Mouse (Mus musculus) heart, embryonic 10.5 days (tissue): Measurements from ENCODE around the gene Ndufa4l2. TPM values are rescaled to one million over a fixed set of nuclear protein-coding genes. Genes with fewer than 3 reads are reported as not detected.

ENCODE experiments used
- DNase-seq: peaks from one replicate; pipeline ENCODE4 v3.0.0-alpha.2; 2017; ENCODE audit warnings: low spot score
- H3K27ac ChIP-seq: fragments of 300-500 bp; sonication (generic); 2 replicates; pipeline ENCODE4 v1.5.1; 2016; ENCODE audit warnings: mild to moderate bottlenecking
- H3K27me3 ChIP-seq: fragments of 300-500 bp; sonication (generic); 2 replicates; pipeline ENCODE4 v1.6.1; 2016; ENCODE audit warnings: mild to moderate bottlenecking; ENCODE audit not compliant: poor library complexity, insufficient read depth, severe bottlenecking
- H3K36me3 ChIP-seq: fragments of 300-500 bp; sonication (generic); 2 replicates; pipeline ENCODE4 v1.6.1; 2016; ENCODE audit warnings: mild to moderate bottlenecking, moderate library complexity
- H3K4me1 ChIP-seq: fragments of 300-500 bp; sonication (generic); 2 replicates; pipeline ENCODE4 v1.6.1; 2016; ENCODE audit warnings: mild to moderate bottlenecking
- H3K4me3 ChIP-seq: fragments of 300-500 bp; sonication (generic); 2 replicates; pipeline ENCODE4 v1.5.1; 2016; ENCODE audit warnings: mild to moderate bottlenecking, moderate library complexity
- H3K9me3 ChIP-seq: fragments of 300-500 bp; sonication (generic); 2 replicates; pipeline ENCODE4 v1.6.1; 2016; ENCODE audit warnings: mild to moderate bottlenecking, moderate library complexity
- WGBS: fragments of 180-500 bp; shearing (Covaris S2); methylation state at CpG from one replicate; pipeline ENCODE4 v1.1.7; 2016; 5-methylcytosine and 5-hydroxymethylcytosine counted together
- polyA plus RNA-seq: library from polyadenylated mRNA; unstranded; fragments of >200 nt; fragmentation: Nextera tagmentation; extraction: Ambion mirVana; gene quantifications from 2 replicates; pipeline ENCODE4 v1.2.1, GENCODE M21; 2016

The Ndufa4l2 gene
- polyA plus RNA-seq, 1 experiment from 2014 or later: 9.0 TPM

- Histone ChIP-seq H3K27ac (peak overlapping the region; percentile 49), H3K4me3 (peak overlapping the region; percentile 63), H3K4me1 (peaks cover 97% of the 10 kb centered on the region), H3K27me3 (peaks cover 95% of the 10 kb centered on the region), H3K9me3 (no peaks in the 10 kb centered on the region), H3K36me3 (peaks cover 10% of the 10 kb centered on the region)
- WGBS: under 1% methylated on average over 27 of the region's 27 CpGs
- peak; percentile 96 for DNase-seq
Measured at GRCm38 (mm10) chr10:127512813-127513212, 2.0 kb upstream of the Ndufa4l2 start.

- Histone ChIP-seq H3K4me3 (peak overlapping the region; percentile 63), H3K27ac (peak overlapping the region; percentile 49; the same call in 1 of the 2 replicates), H3K27me3 (peaks cover 96% of the 10 kb centered on the region), H3K9me3 (no peaks in the 10 kb centered on the region), H3K36me3 (peaks cover 18% of the 10 kb centered on the region), H3K4me1 (peaks cover 91% of the 10 kb centered on the region)
- no peak for DNase-seq
- 1% methylated on average over 16 of the region's 16 CpGs for WGBS
Measured at GRCm38 (mm10) chr10:127513501-127514091, 1.2 kb upstream of the Ndufa4l2 start.

GRCm38 (mm10) chr10:127514111-127514698 is 562 bp upstream of the Ndufa4l2 start:
- Histone ChIP-seq H3K9me3 (no peaks in the 10 kb centered on the region), H3K27ac (no peak overlapping the region), H3K36me3 (peaks cover 24% of the 10 kb centered on the region), H3K27me3 (peaks cover 97% of the 10 kb centered on the region), H3K4me3 (peak overlapping the region; percentile 63), H3K4me1 (peaks cover 85% of the 10 kb centered on the region)
- DNase-seq: no peak
- 8% methylated on average over 13 of the region's 13 CpGs for WGBS

GRCm38 (mm10) chr10:127515271-127515982 is 660 bp downstream of the Ndufa4l2 start:
- peaks cover 36% of the 10 kb centered on the region for H3K36me3 ChIP-seq
- 36% methylated on average over 9 of the region's 9 CpGs for WGBS
- H3K4me1 ChIP-seq: peaks cover 76% of the 10 kb centered on the region
- H3K27ac ChIP-seq: peak overlapping the region; percentile 75
- H3K4me3 ChIP-seq: peak overlapping the region; percentile 49; the same call in 1 of the 2 replicates
- DNase-seq: no peak
- no peaks in the 10 kb centered on the region for H3K9me3 ChIP-seq
- H3K27me3 ChIP-seq: peaks cover 87% of the 10 kb centered on the region

GRCm38 (mm10) chr10:127515983-127516459 is 1.3 kb downstream of the Ndufa4l2 start:
- no peaks in the 10 kb centered on the region for H3K9me3 ChIP-seq
- peak overlapping the region; percentile 75 for H3K27ac ChIP-seq
- 18% methylated on average over 8 of the region's 8 CpGs for WGBS
- H3K4me1 ChIP-seq: peaks cover 76% of the 10 kb centered on the region
- DNase-seq: no peak
- peaks cover 81% of the 10 kb centered on the region for H3K27me3 ChIP-seq
- H3K36me3 ChIP-seq: peaks cover 40% of the 10 kb centered on the region
- H3K4me3 ChIP-seq: peak overlapping the region; percentile 49

GRCm38 (mm10) chr10:127516576-127517260 is 2.0 kb downstream of the Ndufa4l2 start:
- no peak for DNase-seq
- 5% methylated on average over 30 of the region's 30 CpGs for WGBS
- peaks cover 76% of the 10 kb centered on the region for H3K4me1 ChIP-seq
- peaks cover 40% of the 10 kb centered on the region for H3K36me3 ChIP-seq
- H3K9me3 ChIP-seq: no peaks in the 10 kb centered on the region
- H3K4me3 ChIP-seq: peak overlapping the region; percentile 49
- peak overlapping the region; percentile 75 for H3K27ac ChIP-seq
- peaks cover 74% of the 10 kb centered on the region for H3K27me3 ChIP-seq

GRCm38 (mm10) chr10:127517941-127518340 is 3.2 kb downstream of the Ndufa4l2 start:
- Histone ChIP-seq H3K27ac (no peak overlapping the region), H3K27me3 (peaks cover 67% of the 10 kb centered on the region), H3K36me3 (peaks cover 40% of the 10 kb centered on the region), H3K4me1 (peaks cover 69% of the 10 kb centered on the region), H3K9me3 (no peaks in the 10 kb centered on the region), H3K4me3 (no peak overlapping the region)
- no peak for DNase-seq
- 87% methylated on average over 22 of the region's 22 CpGs for WGBS

GRCm38 (mm10) chr10:127519041-127519701 is 4.4 kb downstream of the Ndufa4l2 start:
- no peaks in the 10 kb centered on the region for H3K9me3 ChIP-seq
- H3K27ac ChIP-seq: no peak overlapping the region
- 92% methylated on average over 26 of the region's 26 CpGs for WGBS
- H3K36me3 ChIP-seq: peaks cover 40% of the 10 kb centered on the region
- H3K27me3 ChIP-seq: peaks cover 66% of the 10 kb centered on the region
- no peak for DNase-seq
- H3K4me1 ChIP-seq: peaks cover 56% of the 10 kb centered on the region
- no peak overlapping the region for H3K4me3 ChIP-seq

GRCm38 (mm10) chr10:127519903-127520713 is 5.3 kb downstream of the Ndufa4l2 start:
- 92% methylated on average over 37 of the region's 37 CpGs for WGBS
- no peaks in the 10 kb centered on the region for H3K9me3 ChIP-seq

GRCm38 (mm10) chr10:127520714-127521357 is 6.1 kb downstream of the Ndufa4l2 start:
- H3K27me3 ChIP-seq: peaks cover 66% of the 10 kb centered on the region
- WGBS: 76% methylated on average over 20 of the region's 20 CpGs
- no peaks in the 10 kb centered on the region for H3K9me3 ChIP-seq
- no peak for DNase-seq
- H3K36me3 ChIP-seq: peaks cover 40% of the 10 kb centered on the region
- H3K27ac ChIP-seq: peak overlapping the region; percentile 85; the same call in 1 of the 2 replicates
- H3K4me3 ChIP-seq: peak overlapping the region; percentile 74
- peaks cover 50% of the 10 kb centered on the region for H3K4me1 ChIP-seq

More at GRCm38 (mm10) chr10:127519903-127520713, 5.3 kb downstream of the Ndufa4l2 start:
- H3K27me3 ChIP-seq: peaks cover 66% of the 10 kb centered on the region
- no peak overlapping the region for H3K27ac ChIP-seq
- H3K36me3 ChIP-seq: peaks cover 40% of the 10 kb centered on the region
- DNase-seq: no peak
- no peak overlapping the region for H3K4me3 ChIP-seq
- peaks cover 55% of the 10 kb centered on the region for H3K4me1 ChIP-seq

GRCm38 (mm10) chr10:127521611-127522080 is 6.9 kb downstream of the Ndufa4l2 start:
- Histone ChIP-seq H3K9me3 (no peaks in the 10 kb centered on the region), H3K27me3 (peaks cover 67% of the 10 kb centered on the region), H3K27ac (peak overlapping the region; percentile 85), H3K4me3 (peak overlapping the region; percentile 74), H3K4me1 (peaks cover 50% of the 10 kb centered on the region), H3K36me3 (peaks cover 40% of the 10 kb centered on the region)
- DNase-seq: peak; percentile 75
- WGBS: 11% methylated on average over 12 of the region's 12 CpGs
